ENCODE assay signal across 15 mouse cellular contexts in the genomic region with DNA sequence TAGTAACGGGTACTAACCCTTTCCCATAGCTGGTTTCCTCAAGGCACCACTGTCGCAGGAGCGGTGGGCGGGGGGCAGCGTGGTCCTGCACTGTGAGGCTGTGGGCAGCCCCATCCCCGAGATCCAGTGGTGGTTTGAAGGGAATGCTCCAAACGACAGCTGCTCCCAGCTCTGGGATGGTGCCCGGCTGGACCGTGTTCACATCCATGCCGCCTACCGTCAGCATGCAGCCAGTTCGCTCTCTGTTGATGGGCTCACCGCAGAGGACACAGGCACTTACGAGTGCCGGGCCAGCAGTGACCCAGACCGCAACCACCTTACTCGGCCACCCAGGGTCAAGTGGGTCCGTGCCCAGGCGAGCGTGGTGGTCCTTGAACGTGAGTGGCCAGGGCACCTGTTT. TPM values are rescaled to one million over a fixed set of nuclear protein-coding genes. Genes with fewer than 3 reads are reported as not detected.
A peak's percentile ranks its signal among the peaks of the same experiment; 100 is the strongest.
DNase-seq lines count a peak whose midpoint lies in the region; ATAC-seq and TF ChIP-seq lines count a peak whose summit lies in the region.
"Had no signal": no experiment of that assay in that cellular context is flagged by ENCODE, and none has a peak within 500 bp of the region (broad histone marks: within the 10 kb centered on the region; RNA-seq: fewer than 3 reads in every experiment).

No protein-coding gene starts in this region.

- DNase-seq in heart, adult 11 months = peak; percentile 94
- DNase-seq in heart, postnatal 10 days = no peak
- no peak for DNase-seq in left cerebral cortex, adult 2 months (ENCODE audit: extremely low spot score in 1 of 2, low spot score in 2 of 2)
- DNase-seq in left cerebral cortex, postnatal 25 days (ENCODE audit: low spot score in 2 of 2) = no peak
- no peak for DNase-seq in ES-E14 (ENCODE audit: low read depth, low spot score)
- DNase-seq in left cerebral cortex, postnatal 36 days (ENCODE audit: low spot score in 2 of 2) = no peak
- DNase-seq: cerebellum, adult 8-10 months; right cerebral cortex, postnatal 25 days had no signal

- WGBS in heart, embryonic 16.5 days = 68% methylated on average over 21 of the region's 21 CpGs

- H3K9me3 ChIP-seq in ES-E14 (ENCODE audit: control insufficient read depth, insufficient read depth, low read depth, low read length) = no peaks in the 10 kb centered on the region
- no peaks in the 10 kb centered on the region for H3K9me3 ChIP-seq in heart, embryonic 16.5 days (replicated peaks; ENCODE audit: control insufficient read depth, low read length)
- H3K9me3 ChIP-seq: limb, embryonic 12.5 days; neural tube, embryonic 13.5 days had no signal

- no peaks in the 10 kb centered on the region; the same call in 1 of the 2 replicates for H3K27me3 ChIP-seq in heart, embryonic 16.5 days (ENCODE audit: control insufficient read depth, insufficient read depth, low read length)
- H3K27me3 ChIP-seq: neural tube, embryonic 13.5 days had no signal

- peak overlapping the region; percentile 16; the same call in 1 of the 2 replicates for H3K9ac ChIP-seq in ES-E14 (ENCODE audit: insufficient read depth, low read depth, low read length, poor library complexity, severe bottlenecking)
- no peak overlapping the region for H3K9ac ChIP-seq in heart, embryonic 16.5 days (ENCODE audit: low read length)
- H3K9ac ChIP-seq: limb, embryonic 12.5 days; neural tube, embryonic 13.5 days had no signal

- peak overlapping the region; percentile 25 for H3K4me3 ChIP-seq in left cerebral cortex, adult 2 months
- peak overlapping the region in 1 of 2 experiments; percentile 24; a peak in 2 of 4 replicates for H3K4me3 ChIP-seq in ES-E14 (ENCODE audit: insufficient read depth in 1 of 2, low read depth in 1 of 2, low read length in 2 of 2, poor library complexity in 1 of 2, severe bottlenecking in 1 of 2)
- H3K4me3 ChIP-seq in heart, embryonic 16.5 days (ENCODE audit: low read length) = no peak overlapping the region
- H3K4me3 ChIP-seq: limb, embryonic 12.5 days; neural tube, embryonic 13.5 days had no signal

- H3K36me3 ChIP-seq in ES-E14 (ENCODE audit: control insufficient read depth, insufficient read depth, low read length, poor library complexity, severe bottlenecking) = peaks cover 45% of the 10 kb centered on the region
- peaks cover 28% of the 10 kb centered on the region for H3K36me3 ChIP-seq in heart, embryonic 16.5 days (ENCODE audit: control insufficient read depth, insufficient read depth)

- peak overlapping the region; percentile 39 for H3K4me2 ChIP-seq in heart, embryonic 16.5 days (ENCODE audit: low read depth, low read length)
- H3K4me2 ChIP-seq: limb, embryonic 12.5 days; midbrain, embryonic 11.5 days; neural tube, embryonic 13.5 days had no signal

- peak overlapping the region; percentile 25; the same call in 1 of the 2 replicates for H3K27ac ChIP-seq in left cerebral cortex, adult 2 months
- H3K27ac ChIP-seq in ES-E14 (ENCODE audit: insufficient read depth, low read depth, low read length, poor library complexity, severe bottlenecking) = no peak overlapping the region
- no peak overlapping the region for H3K27ac ChIP-seq in heart, embryonic 16.5 days (ENCODE audit: low read length)
- H3K27ac ChIP-seq: limb, embryonic 12.5 days; neural tube, embryonic 13.5 days had no signal

- TF ChIP-seq CTCF in left cerebral cortex, adult 2 months (IDR thresholded peaks at IDR 0.05) = no peak

- intact Hi-C loops in heart, postnatal 10 days (cut with DNase I) = no loop called here
- intact Hi-C loops in left cerebral cortex, adult 2 months (cut with DNase I) = no loop called here
- intact Hi-C loops in left cerebral cortex, postnatal 25 days (cut with DNase I) = no loop called here
- intact Hi-C loops in left cerebral cortex, postnatal 36 days (cut with DNase I) = no loop called here

- ATAC-seq in heart, embryonic 16.5 days (replicated peaks; ENCODE audit: extremely low read depth, insufficient read depth, low FRiP score) = no peak
- no peak for ATAC-seq in megakaryocyte progenitor cell, adult 5-6 weeks (replicated peaks; ENCODE audit: poor library complexity)
- ATAC-seq: CD4-positive, CD25-positive, alpha-beta regulatory T cell, adult 4 months; inflammation-experienced regulatory T-cells, adult 6 months had no signal

- in situ Hi-C loops in ES-E14 (cut with MboI; ENCODE audit: low sequenced_read_pairs in 2 of 2, unreplicated experiment in 2 of 2) = no loop called here

- H3K4me1 ChIP-seq in ES-E14 (ENCODE audit: control insufficient read depth in 2 of 2, insufficient read depth in 2 of 2, low read length in 2 of 2, poor library complexity in 1 of 2) = peaks cover 9 to 22% of the 10 kb centered on the region in 2 experiments; a peak in 3 of 4 replicates
- H3K4me1 ChIP-seq in heart, embryonic 16.5 days (ENCODE audit: control insufficient read depth, insufficient read depth, low read length) = peaks cover 52% of the 10 kb centered on the region

TF ChIP-seq in ES-E14, 5 proteins besides CTCF, POLR2A, EP300 and RAD21:
- TF ChIP-seq HCFC1 (IDR thresholded peaks at IDR 0.05; ENCODE audit: borderline replicate concordance, insufficient read depth, low read length) (no peak), MAFK (IDR thresholded peaks at IDR 0.05; ENCODE audit: insufficient read depth, low read depth, low read length) (no peak), ZNF384 (IDR thresholded peaks at IDR 0.05; ENCODE audit: low read depth, low read length) (no peak), CHD2 (IDR thresholded peaks at IDR 0.05; ENCODE audit: low read depth, low read length) (no peak), ZC3H11A (IDR thresholded peaks at IDR 0.05; ENCODE audit: borderline replicate concordance, low read depth, low read length) (no peak)

RNA-seq across cellular contexts. Expression of a gene that starts 4.4 kb away (rescaled TPM):
- 1,000 to 10,000 TPM; 1,161 to 1,276 TPM for total RNA-seq in heart, postnatal 10 days (2021)
- total RNA-seq in left cerebral cortex, adult 2 months (2021) = 100 to 1,000 TPM; 539 to 573 TPM
- total RNA-seq in left cerebral cortex, postnatal 25 days (2021) = 100 to 1,000 TPM; 650 to 673 TPM
- total RNA-seq in ES-E14 (2012; rRNA removed) = 858 and 1,196 TPM in 2 replicates
- 1,046 and 1,072 TPM in 2 replicates for polyA plus RNA-seq in heart, embryonic 16.5 days (2015; fragmentation: Nextera tagmentation; extraction: Ambion mirVana)
- 441 and 471 TPM in 2 replicates for total RNA-seq in megakaryocyte progenitor cell, adult 5-6 weeks (2015)
- total RNA-seq in megakaryocyte progenitor cell, adult 5-6 weeks (2017) = 272 TPM in 2 replicates
- 100 to 1,000 TPM; 593 to 646 TPM for total RNA-seq in left cerebral cortex, postnatal 36 days (2021)

RNA-seq across cellular contexts. Expression of a gene that starts 7.8 kb away (rescaled TPM):
- total RNA-seq in heart, postnatal 10 days (2021) = 10 to 100 TPM; 22.6 to 27.6 TPM
- total RNA-seq in left cerebral cortex, adult 2 months (2021) = 100 to 1,000 TPM; 129 to 142 TPM
- total RNA-seq in left cerebral cortex, postnatal 25 days (2021) = 100 to 1,000 TPM; 111 to 123 TPM
- total RNA-seq in ES-E14 (2012; rRNA removed) = 5.0 and 11.8 TPM in 2 replicates
- not detected in 2 replicates for polyA plus RNA-seq in heart, embryonic 16.5 days (2015; fragmentation: Nextera tagmentation; extraction: Ambion mirVana)
- not detected in 2 replicates for total RNA-seq in megakaryocyte progenitor cell, adult 5-6 weeks (2015)
- not detected in 2 replicates for total RNA-seq in megakaryocyte progenitor cell, adult 5-6 weeks (2017)
- total RNA-seq in left cerebral cortex, postnatal 36 days (2021) = 100 to 1,000 TPM; 128 to 152 TPM
- polyA plus RNA-seq: CD4-positive, CD25-positive, alpha-beta regulatory T cell, adult 4 months; inflammation-experienced regulatory T-cells, adult 6 months had no signal

RNA-seq across cellular contexts. Expression of a gene that starts 19.8 kb away (rescaled TPM):
- total RNA-seq in heart, postnatal 10 days (2021) = 1 to 10 TPM; 3.8 to 4.3 TPM
- 1 to 10 TPM; 2.1 to 4.0 TPM for total RNA-seq in left cerebral cortex, adult 2 months (2021)
- 1 to 10 TPM; 1.5 to 2.4 TPM for total RNA-seq in left cerebral cortex, postnatal 25 days (2021)
- total RNA-seq in ES-E14 (2012; rRNA removed) = 2.5 and 4.5 TPM in 2 replicates
- 1.1 and 1.3 TPM in 2 replicates for polyA plus RNA-seq in heart, embryonic 16.5 days (2015; fragmentation: Nextera tagmentation; extraction: Ambion mirVana)
- total RNA-seq in megakaryocyte progenitor cell, adult 5-6 weeks (2015) = 0.29 and 0.49 TPM in 2 replicates
- total RNA-seq in megakaryocyte progenitor cell, adult 5-6 weeks (2017) = 1.1 and 2.8 TPM in 2 replicates
- 1 to 10 TPM; 1.8 to 2.0 TPM for total RNA-seq in left cerebral cortex, postnatal 36 days (2021)

RNA-seq across cellular contexts. Expression of a gene that starts 26.7 kb away (rescaled TPM):
- total RNA-seq in heart, postnatal 10 days (2021) = 100 to 1,000 TPM; 152 to 159 TPM
- total RNA-seq in left cerebral cortex, adult 2 months (2021) = 10 to 100 TPM; 80.7 to 84.8 TPM
- 10 to 100 TPM; 75.9 to 78.0 TPM for total RNA-seq in left cerebral cortex, postnatal 25 days (2021)
- total RNA-seq in ES-E14 (2012; rRNA removed) = 491 and 507 TPM in 2 replicates
- 98.0 and 101 TPM in 2 replicates for polyA plus RNA-seq in heart, embryonic 16.5 days (2015; fragmentation: Nextera tagmentation; extraction: Ambion mirVana)
- total RNA-seq in megakaryocyte progenitor cell, adult 5-6 weeks (2015) = 69.2 and 79.0 TPM in 2 replicates
- total RNA-seq in megakaryocyte progenitor cell, adult 5-6 weeks (2017) = 154 and 169 TPM in 2 replicates
- total RNA-seq in left cerebral cortex, postnatal 36 days (2021) = 10 to 100 TPM; 76.2 to 90.0 TPM

RNA-seq across cellular contexts. Expression of a gene that starts 37.7 kb away (rescaled TPM):
- 10 to 100 TPM; 36.3 to 54.4 TPM for total RNA-seq in heart, postnatal 10 days (2021)
- total RNA-seq in left cerebral cortex, adult 2 months (2021) = 10 to 100 TPM; 45.1 to 51.6 TPM
- total RNA-seq in left cerebral cortex, postnatal 25 days (2021) = 10 to 100 TPM; 42.1 to 45.7 TPM
- 109 and 159 TPM in 2 replicates for total RNA-seq in ES-E14 (2012; rRNA removed)
- polyA plus RNA-seq in heart, embryonic 16.5 days (2015; fragmentation: Nextera tagmentation; extraction: Ambion mirVana) = 36.1 and 36.3 TPM in 2 replicates
- total RNA-seq in megakaryocyte progenitor cell, adult 5-6 weeks (2015) = 36.9 and 46.9 TPM in 2 replicates
- 10.8 and 14.6 TPM in 2 replicates for total RNA-seq in megakaryocyte progenitor cell, adult 5-6 weeks (2017)
- 10 to 100 TPM; 44.9 to 49.7 TPM for total RNA-seq in left cerebral cortex, postnatal 36 days (2021)
